Mouse (Mus musculus): Measurements from ENCODE around the gene Rnf187. TPM values are rescaled to one million over a fixed set of nuclear protein-coding genes. Genes with fewer than 3 reads are reported as not detected.

Rnf187 gene
- polyA plus RNA-seq, 1 experiment = 554 TPM

GRCm38 (mm10) chr11:58904838-58905237 lies 33.9 kb downstream of the Rnf187 start:
- DNase-seq (ENCODE audit: extremely low spot score in 1 of 2, low spot score in 1 of 2) = peak in 1 of 2 experiments; percentile 11

- DNase-seq (ENCODE audit: extremely low spot score in 1 of 2, low spot score in 1 of 2) = no peak
Measured at GRCm38 (mm10) chr11:58904410-58904718, 34.4 kb downstream of the Rnf187 start.

GRCm38 (mm10) chr11:58903511-58904409 lies 35.0 kb downstream of the Rnf187 start, which contains the start of gene Zfp39:
Gene Zfp39, minus strand, starts transcription at chr11:58904225.
- peak; percentile 91 to 97 for DNase-seq (ENCODE audit: extremely low spot score in 1 of 2, low spot score in 1 of 2)

- no peak for DNase-seq (ENCODE audit: extremely low spot score in 1 of 2, low spot score in 1 of 2)
Measured at GRCm38 (mm10) chr11:58901080-58901479, 37.6 kb downstream of the Rnf187 start.

- no peak for DNase-seq (ENCODE audit: extremely low spot score in 1 of 2, low spot score in 1 of 2)
Measured at GRCm38 (mm10) chr11:58897485-58897884, 41.2 kb downstream of the Rnf187 start.

GRCm38 (mm10) chr11:58894456-58894855 lies 44.3 kb downstream of the Rnf187 start:
- no peak for DNase-seq (ENCODE audit: extremely low spot score in 1 of 2, low spot score in 1 of 2)

GRCm38 (mm10) chr11:58890511-58890910 lies 48.2 kb downstream of the Rnf187 start:
- DNase-seq (ENCODE audit: extremely low spot score in 1 of 2, low spot score in 1 of 2) = no peak

- no peak for DNase-seq (ENCODE audit: extremely low spot score in 1 of 2, low spot score in 1 of 2)
Measured at GRCm38 (mm10) chr11:58883756-58884155, 55.0 kb downstream of the Rnf187 start.

Other genes with a start within 250 kb of the Rnf187 start
- not detected in 2 replicates for gene Olfr319, start 239.8 kb downstream of the Rnf187 start, polyA plus RNA-seq (2012; rRNA removed)
- not detected in 2 replicates for gene Olfr318, start 214.9 kb downstream of the Rnf187 start, polyA plus RNA-seq (2012; rRNA removed)
- 0.06 TPM in 1 of 2 replicates, not detected in the other for gene Olfr317, start 199.7 kb downstream of the Rnf187 start, polyA plus RNA-seq (2012; rRNA removed)
- 1.7 and 3.6 TPM in 2 replicates for gene Olfr316, start 186.2 kb downstream of the Rnf187 start, polyA plus RNA-seq (2012; rRNA removed)
- gene Olfr315, start 165.7 kb downstream of the Rnf187 start, polyA plus RNA-seq (2012; rRNA removed) = not detected in 2 replicates
- not detected in 2 replicates for gene Olfr314, start 156.0 kb downstream of the Rnf187 start, polyA plus RNA-seq (2012; rRNA removed)
- 1.2 TPM in 2 replicates for gene Fam183b, start 137.0 kb downstream of the Rnf187 start, polyA plus RNA-seq (2012; rRNA removed)
- not detected in 2 replicates for gene Olfr313, start 123.9 kb downstream of the Rnf187 start, polyA plus RNA-seq (2012; rRNA removed)
- gene Olfr312, start 109.7 kb downstream of the Rnf187 start, polyA plus RNA-seq (2012; rRNA removed) = 0.02 TPM in 1 of 2 replicates, not detected in the other
- 0.06 TPM in 1 of 2 replicates, not detected in the other for gene Olfr311, start 99.7 kb downstream of the Rnf187 start, polyA plus RNA-seq (2012; rRNA removed)
- gene Gm12258, start 91.8 kb downstream of the Rnf187 start, polyA plus RNA-seq (2012; rRNA removed) = 19.7 and 22.5 TPM in 2 replicates
- 6.9 and 7.5 TPM in 2 replicates for gene 2810021J22Rik, start 71.7 kb downstream of the Rnf187 start, polyA plus RNA-seq (2012; rRNA removed)
- 6.3 and 6.4 TPM in 2 replicates for gene Zfp39, start 34.7 kb downstream of the Rnf187 start, polyA plus RNA-seq (2012; rRNA removed)
- 0.19 and 0.26 TPM in 2 replicates for gene Btnl10, start 21.0 kb downstream of the Rnf187 start, polyA plus RNA-seq (2012; rRNA removed)
- gene Hist3h2ba, start 10.0 kb upstream of the Rnf187 start, polyA plus RNA-seq (2012; rRNA removed) = 174 and 184 TPM in 2 replicates
- gene Hist3h2a, start 15.8 kb upstream of the Rnf187 start, polyA plus RNA-seq (2012; rRNA removed) = 54.3 and 57.7 TPM in 2 replicates
- gene Trim17, start 15.8 kb upstream of the Rnf187 start, polyA plus RNA-seq (2012; rRNA removed) = 7.8 and 9.7 TPM in 2 replicates
- gene Trim11, start 39.2 kb upstream of the Rnf187 start, polyA plus RNA-seq (2012; rRNA removed) = 26.2 and 28.4 TPM in 2 replicates
- 1.1 and 1.4 TPM in 2 replicates for gene Obscn, start 197.5 kb upstream of the Rnf187 start, polyA plus RNA-seq (2012; rRNA removed)
- gene Iba57, start 224.8 kb upstream of the Rnf187 start, polyA plus RNA-seq (2012; rRNA removed) = 6.4 and 7.0 TPM in 2 replicates
- gene Gjc2, start 244.3 kb upstream of the Rnf187 start, polyA plus RNA-seq (2012; rRNA removed) = 13.8 and 16.7 TPM in 2 replicates

All from frontal cortex, adult 2 months (tissue).